Mouse (Mus musculus) lung, postnatal 0 days (tissue): Measurements from ENCODE around the gene Ccdc144b. TPM values are rescaled to one million over a fixed set of nuclear protein-coding genes. Genes with fewer than 3 reads are reported as not detected.

Experiments
- ATAC-seq: fragments of 200-750 bp; cut with Nextera tagmentation; 2 replicates; pipeline ENCODE4 v1.8.0; 2017; ENCODE audit warnings: moderate library complexity
- DNase-seq: peaks from one replicate; pipeline ENCODE4 v3.0.0-alpha.2; 2016; ENCODE audit warnings: low spot score
- H3K27ac ChIP-seq: fragments of 300-500 bp; sonication (generic); 2 replicates; pipeline ENCODE4 v1.5.1; 2014; ENCODE audit warnings: antibody characterized with exemption, mild to moderate bottlenecking, low read length, mixed read lengths
- H3K27me3 ChIP-seq: fragments of 300-500 bp; sonication (generic); replicated peaks from 2 replicates; pipeline ENCODE4 v1.6.1; 2014; ENCODE audit warnings: low read length, mixed read lengths; ENCODE audit not compliant: insufficient read depth
- H3K36me3 ChIP-seq: fragments of 300-500 bp; sonication (generic); 2 replicates; pipeline ENCODE4 v1.6.1; 2014; ENCODE audit warnings: low read length, mixed read lengths; ENCODE audit not compliant: insufficient read depth
- H3K4me1 ChIP-seq: fragments of 300-500 bp; sonication (generic); 2 replicates; pipeline ENCODE4 v1.6.1; 2014; ENCODE audit warnings: antibody characterized with exemption, low read depth, low read length, mixed read lengths; ENCODE audit not compliant: insufficient read depth
- H3K4me2 ChIP-seq: fragments of 300-500 bp; sonication (generic); replicated peaks from 2 replicates; pipeline ENCODE4 v1.6.1; 2014; ENCODE audit warnings: low read depth, mild to moderate bottlenecking, low read length, moderate library complexity, mixed read lengths
- H3K4me3 ChIP-seq: fragments of 300-500 bp; sonication (generic); 2 replicates; pipeline ENCODE4 v1.5.1; 2014; ENCODE audit warnings: low read depth, low read length
- H3K9ac ChIP-seq: fragments of 300-500 bp; sonication (generic); replicated peaks from 2 replicates; pipeline ENCODE4 v1.6.1; 2014; ENCODE audit warnings: low read depth, mild to moderate bottlenecking
- H3K9me3 ChIP-seq: fragments of 300-500 bp; sonication (generic); 2 replicates; pipeline ENCODE4 v1.6.1; 2016; ENCODE audit warnings: low read length, mixed read lengths
- CTCF ChIP-seq: IDR thresholded peaks from 2 replicates; pipeline ENCODE4 v1.5.1; 2016; ENCODE audit warnings: antibody characterized with exemption, mild to moderate bottlenecking
- EP300 ChIP-seq: IDR thresholded peaks from 2 replicates; pipeline ENCODE4 v1.6.1; 2016; ENCODE audit warnings: antibody characterized with exemption, mild to moderate bottlenecking, control low read depth
- WGBS: fragments of 180-500 bp; shearing (Covaris S2); extraction: QIAGEN DNeasy Blood & Tissue Kit; methylation state at CpG from one replicate; pipeline ENCODE4 v1.1.7; 2014; 5-methylcytosine and 5-hydroxymethylcytosine counted together
- polyA plus RNA-seq: library from polyadenylated mRNA; unstranded; fragments of >200 nt; fragmentation: Nextera tagmentation; extraction: Ambion mirVana; gene quantifications from 2 replicates; pipeline ENCODE4 v1.2.1, GENCODE M21; 2015

Ccdc144b gene
- polyA plus RNA-seq, 1 experiment from 2014 or later = not detected

- H3K4me1 ChIP-seq = no peaks in the 10 kb centered on the region
- DNase-seq (peak; percentile 26), ATAC-seq (no peak)
- no peak overlapping the region for H3K9ac ChIP-seq
- no peak for TF ChIP-seq EP300
- TF ChIP-seq CTCF = no peak
- H3K27me3 ChIP-seq = no peaks in the 10 kb centered on the region
- no peaks in the 10 kb centered on the region for H3K36me3 ChIP-seq
- H3K4me3 ChIP-seq = no peak overlapping the region
- no peaks in the 10 kb centered on the region for H3K9me3 ChIP-seq
- no peak overlapping the region for H3K27ac ChIP-seq
- H3K4me2 ChIP-seq = no peak overlapping the region
These were observed 8.8 kb downstream of the Ccdc144b start for GRCm38 (mm10) chr3:36044520-36044919.

DNA sequence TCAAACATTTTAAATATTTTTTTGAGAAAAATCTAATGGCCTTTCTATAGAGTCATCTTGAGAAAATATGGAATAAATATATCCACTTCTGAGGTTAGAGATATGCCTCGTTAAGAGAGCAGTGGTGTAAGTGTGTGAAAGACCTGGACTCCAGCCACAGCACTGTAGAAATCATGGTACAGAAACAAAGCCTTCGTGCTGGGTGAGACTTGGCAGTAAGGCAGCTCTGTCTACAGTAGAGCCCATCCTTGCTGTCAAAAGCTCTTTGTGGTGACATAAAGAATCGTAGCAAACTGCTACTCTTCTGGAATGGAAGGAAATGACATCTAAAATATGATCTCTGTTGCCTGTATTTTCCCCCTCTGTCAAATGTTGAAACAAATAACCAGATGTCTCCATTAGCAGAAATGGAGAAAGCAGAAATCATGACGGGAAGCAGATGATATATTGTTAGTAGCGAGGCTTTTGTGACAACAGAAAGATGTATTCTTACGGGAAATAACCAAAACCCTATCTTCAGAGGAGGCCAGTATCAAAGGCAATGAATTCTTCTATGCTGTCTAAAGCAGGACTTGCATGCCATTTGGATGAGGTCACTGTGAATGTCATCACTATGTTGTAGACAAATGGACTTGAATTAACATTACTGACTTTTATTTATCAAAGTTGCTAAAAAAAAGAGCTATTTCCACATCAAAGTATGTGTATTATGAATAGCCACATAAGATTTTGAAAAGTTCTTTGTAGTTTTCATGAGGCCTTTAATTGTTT lies 21.4 kb downstream of the Ccdc144b start:
- Histone ChIP-seq H3K27me3 (no peaks in the 10 kb centered on the region), H3K9me3 (no peaks in the 10 kb centered on the region), H3K36me3 (no peaks in the 10 kb centered on the region), H3K4me2 (no peak overlapping the region), H3K4me3 (no peak overlapping the region), H3K9ac (no peak overlapping the region), H3K27ac (no peak overlapping the region), H3K4me1 (no peaks in the 10 kb centered on the region)
- WGBS = 35% methylated on average over 6 of the region's 6 CpGs
- no peak for ATAC-seq
- TF ChIP-seq EP300 (no peak), CTCF (no peak)
- peak; percentile 42 for DNase-seq

GRCm38 (mm10) chr3:36029993-36030392 lies 23.4 kb downstream of the Ccdc144b start:
- H3K4me1 ChIP-seq = no peaks in the 10 kb centered on the region
- H3K36me3 ChIP-seq = no peaks in the 10 kb centered on the region
- no peak overlapping the region for H3K27ac ChIP-seq
- no peak overlapping the region for H3K9ac ChIP-seq
- no peak overlapping the region for H3K4me3 ChIP-seq
- TF ChIP-seq EP300 = no peak
- no peak for TF ChIP-seq CTCF
- WGBS = 81% methylated on average over 4 of the region's 4 CpGs
- H3K9me3 ChIP-seq = no peaks in the 10 kb centered on the region
- H3K4me2 ChIP-seq = no peak overlapping the region
- ATAC-seq (no peak), DNase-seq (no peak)
- no peaks in the 10 kb centered on the region for H3K27me3 ChIP-seq

GRCm38 (mm10) chr3:36025732-36026131 lies 27.6 kb downstream of the Ccdc144b start:
- no peak for TF ChIP-seq EP300
- no peak for TF ChIP-seq CTCF
- no peak for ATAC-seq
- WGBS = 76% methylated on average over 6 of the region's 6 CpGs

DNA sequence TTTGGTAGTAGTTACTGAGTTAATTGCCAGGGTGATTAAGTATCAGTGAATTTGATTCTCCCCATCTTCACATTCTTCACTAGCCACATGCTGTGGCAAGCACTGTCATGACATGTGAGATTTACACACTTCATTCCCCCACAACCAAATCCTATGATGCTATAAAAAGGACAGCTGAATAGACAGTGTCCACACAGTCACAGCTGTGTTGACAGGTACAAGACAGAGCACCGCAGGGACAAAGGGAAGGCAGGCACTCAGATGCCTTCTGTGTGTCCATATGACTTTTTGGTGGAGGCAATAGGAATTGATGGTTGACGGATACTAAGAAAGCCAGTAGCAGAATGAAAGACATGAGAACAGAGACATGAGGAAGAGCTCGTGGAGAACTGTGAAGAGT lies 42.1 kb downstream of the Ccdc144b start:
- DNase-seq (no peak), ATAC-seq (no peak)
- H3K36me3 ChIP-seq = no peaks in the 10 kb centered on the region
- H3K4me1 ChIP-seq = no peaks in the 10 kb centered on the region
- no peaks in the 10 kb centered on the region for H3K27me3 ChIP-seq
- no peaks in the 10 kb centered on the region for H3K9me3 ChIP-seq
- no peak overlapping the region for H3K4me3 ChIP-seq
- no peak overlapping the region for H3K27ac ChIP-seq
- WGBS = 66% methylated on average over 3 of the region's 3 CpGs
- H3K4me2 ChIP-seq = no peak overlapping the region
- TF ChIP-seq CTCF = no peak
- TF ChIP-seq EP300 = no peak
- H3K9ac ChIP-seq = no peak overlapping the region

More at GRCm38 (mm10) chr3:36025732-36026131, 27.6 kb downstream of the Ccdc144b start:
- Histone ChIP-seq H3K27ac (no peak overlapping the region), H3K36me3 (no peaks in the 10 kb centered on the region), H3K4me1 (no peaks in the 10 kb centered on the region), H3K9ac (no peak overlapping the region), H3K27me3 (no peaks in the 10 kb centered on the region), H3K4me2 (no peak overlapping the region), H3K9me3 (no peaks in the 10 kb centered on the region), H3K4me3 (no peak overlapping the region)
- no peak for DNase-seq

DNA sequence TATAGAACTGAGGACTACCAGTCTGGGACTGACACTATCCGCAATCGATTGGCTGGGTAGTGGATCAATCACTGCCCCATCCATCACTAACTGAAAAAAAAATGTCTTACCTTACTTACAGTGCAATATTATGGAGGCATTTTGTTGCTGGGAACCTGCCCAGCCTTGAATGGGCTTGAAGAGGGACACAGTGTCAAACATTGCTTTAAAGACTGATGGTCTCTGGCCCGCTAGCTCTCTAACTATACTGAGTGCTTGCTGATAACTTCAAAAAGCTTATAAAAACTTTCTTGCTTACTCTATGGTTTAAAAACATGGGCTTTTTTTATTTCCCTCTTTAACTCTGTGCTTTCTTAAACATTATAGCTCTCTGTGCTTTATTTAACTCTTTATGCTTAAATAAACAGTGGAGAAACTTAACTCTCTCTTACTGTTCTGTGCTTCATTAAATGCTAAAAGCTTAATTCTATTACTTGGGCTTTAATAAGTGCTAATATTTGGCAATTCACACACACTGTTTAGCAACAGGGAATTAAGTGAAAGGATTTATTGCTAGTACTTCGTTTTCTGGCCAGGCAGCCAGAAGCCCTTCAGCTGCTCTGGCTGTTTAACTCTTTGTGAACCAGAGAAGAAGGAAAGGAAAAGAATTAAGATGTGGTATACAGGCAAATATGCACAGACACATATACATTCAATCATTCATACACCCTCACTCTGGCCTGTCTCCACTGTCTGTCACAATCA lies 44.8 kb downstream of the Ccdc144b start:
- Histone ChIP-seq H3K4me3 (no peak overlapping the region), H3K4me1 (no peaks in the 10 kb centered on the region), H3K4me2 (no peak overlapping the region), H3K27ac (no peak overlapping the region), H3K9me3 (no peaks in the 10 kb centered on the region), H3K27me3 (no peaks in the 10 kb centered on the region), H3K36me3 (no peaks in the 10 kb centered on the region), H3K9ac (no peak overlapping the region)
- ATAC-seq (peak; percentile 80), DNase-seq (peak; percentile 76)
- 51% methylated on average over 4 of the region's 4 CpGs for WGBS
- TF ChIP-seq CTCF = no peak
- no peak for TF ChIP-seq EP300
